In genomic region chr5:119626662-119627061, GRCm38 (mm10) we compare ENCODE assay signal across 8 mouse cellular contexts. TPM values are rescaled to one million over a fixed set of nuclear protein-coding genes. Genes with fewer than 3 reads are reported as not detected.
DNase-seq lines count a peak whose midpoint lies in the region; ATAC-seq and TF ChIP-seq lines count a peak whose summit lies in the region.
"Had no signal": no experiment of that assay in that cellular context is flagged by ENCODE, and none has a peak within 500 bp of the region (broad histone marks: within the 10 kb centered on the region; RNA-seq: fewer than 3 reads in every experiment).

No protein-coding gene starts in this region.

- H3K36me3 ChIP-seq in lung, embryonic 14.5 days (ENCODE audit: insufficient read depth) = no peaks in the 10 kb centered on the region
- H3K36me3 ChIP-seq in forebrain, embryonic 11.5 days (ENCODE audit: control insufficient read depth, insufficient read depth, low read length) = no peaks in the 10 kb centered on the region
- H3K36me3 ChIP-seq in hindbrain, embryonic 15.5 days = no peaks in the 10 kb centered on the region
- H3K36me3 ChIP-seq: liver, embryonic 13.5 days had no signal

- peaks cover 15% of the 10 kb centered on the region; the same call in 1 of the 2 replicates for H3K27me3 ChIP-seq in lung, embryonic 14.5 days (ENCODE audit: insufficient read depth, low read length)
- H3K27me3 ChIP-seq in forebrain, embryonic 11.5 days (ENCODE audit: control insufficient read depth, insufficient read depth, low read length) = peaks cover 41% of the 10 kb centered on the region
- H3K27me3 ChIP-seq in hindbrain, embryonic 15.5 days = peaks cover 44% of the 10 kb centered on the region

- H3K4me1 ChIP-seq in lung, embryonic 14.5 days (ENCODE audit: insufficient read depth) = peaks cover 15% of the 10 kb centered on the region
- peaks cover 6% of the 10 kb centered on the region for H3K4me1 ChIP-seq in forebrain, embryonic 11.5 days (replicated peaks; ENCODE audit: control insufficient read depth, insufficient read depth, low read length)
- H3K4me1 ChIP-seq in hindbrain, embryonic 15.5 days (replicated peaks) = peaks cover 16% of the 10 kb centered on the region

- peak; percentile 59 for DNase-seq in lung, embryonic 14.5 days
- no peak for DNase-seq in lung, postnatal 36 days
- peak; percentile 62 for DNase-seq in forebrain, embryonic 11.5 days (ENCODE audit: low spot score)
- peak; percentile 55 for DNase-seq in neural tube, embryonic 10.5 days (ENCODE audit: extremely low spot score, low spot score)
- DNase-seq in embryo, embryonic 11 days = no peak
- DNase-seq in urinary bladder, adult 18-20 months (ENCODE audit: low spot score in 2 of 2) = no peak
- DNase-seq: liver, embryonic 13.5 days had no signal

- H3K4me2 ChIP-seq in lung, embryonic 14.5 days = peak overlapping the region; percentile 58
- H3K4me2 ChIP-seq in forebrain, embryonic 11.5 days (ENCODE audit: low read depth, low read length, severe bottlenecking) = peak overlapping the region; percentile 42
- peak overlapping the region; percentile 50 for H3K4me2 ChIP-seq in hindbrain, embryonic 15.5 days
- H3K4me2 ChIP-seq: liver, embryonic 13.5 days had no signal

- H3K4me3 ChIP-seq in lung, embryonic 14.5 days (ENCODE audit: low read depth, low read length) = peak overlapping the region; percentile 17
- H3K4me3 ChIP-seq in forebrain, embryonic 11.5 days (ENCODE audit: low read depth, low read length) = peak overlapping the region; percentile 14; the same call in 1 of the 2 replicates
- peak overlapping the region; percentile 22; the same call in 1 of the 2 replicates for H3K4me3 ChIP-seq in hindbrain, embryonic 15.5 days
- H3K4me3 ChIP-seq: liver, embryonic 13.5 days had no signal

- peak overlapping the region; percentile 20; the same call in 1 of the 2 replicates for H3K9ac ChIP-seq in lung, embryonic 14.5 days
- 0 out of 2 replicates have a peak overlapping the region, but pooled peaks have one; percentile 27 for H3K9ac ChIP-seq in forebrain, embryonic 11.5 days (ENCODE audit: low read length)
- H3K9ac ChIP-seq in hindbrain, embryonic 15.5 days = no peak overlapping the region
- H3K9ac ChIP-seq: liver, embryonic 13.5 days had no signal

- TF ChIP-seq CTCF in lung, embryonic 14.5 days (IDR thresholded peaks at IDR 0.05; ENCODE audit: low read depth) = no peak

- WGBS in lung, embryonic 14.5 days = 9% methylated on average over 22 of the region's 22 CpGs
- 0% methylated on average over 22 of the region's 22 CpGs for WGBS in forebrain, embryonic 11.5 days
- WGBS in hindbrain, embryonic 15.5 days = 2% methylated on average over 22 of the region's 22 CpGs

- peak overlapping the region; percentile 84 for H3K27ac ChIP-seq in lung, embryonic 14.5 days (ENCODE audit: low read depth)
- H3K27ac ChIP-seq in forebrain, embryonic 11.5 days (ENCODE audit: low read depth, low read length) = no peak overlapping the region
- no peak overlapping the region for H3K27ac ChIP-seq in hindbrain, embryonic 15.5 days (replicated peaks)
- H3K27ac ChIP-seq: liver, embryonic 13.5 days had no signal

- no peaks in the 10 kb centered on the region for H3K9me3 ChIP-seq in lung, embryonic 14.5 days (ENCODE audit: low read depth, low read length)
- no peaks in the 10 kb centered on the region for H3K9me3 ChIP-seq in forebrain, embryonic 11.5 days (ENCODE audit: control insufficient read depth, low read length)
- H3K9me3 ChIP-seq in hindbrain, embryonic 15.5 days = no peaks in the 10 kb centered on the region
- H3K9me3 ChIP-seq: liver, embryonic 13.5 days had no signal

- ATAC-seq in lung, embryonic 14.5 days (ENCODE audit: insufficient read depth) = peak; percentile 15; the same call in 1 of the 2 replicates
- ATAC-seq in forebrain, embryonic 11.5 days (replicated peaks; ENCODE audit: low FRiP score) = no peak
- no peak for ATAC-seq in hindbrain, embryonic 15.5 days (ENCODE audit: low FRiP score, low read depth)

RNA-seq across cellular contexts. Expression of gene Tbx3, which starts 43.8 kb away (rescaled TPM):
- 82.1 and 84.8 TPM in 2 replicates for polyA plus RNA-seq in lung, embryonic 14.5 days (2014; fragmentation: Nextera tagmentation; extraction: Ambion mirVana)
- 0.88 and 2.0 TPM in 2 replicates for polyA plus RNA-seq in forebrain, embryonic 11.5 days (2014; fragmentation: Nextera tagmentation; extraction: Ambion mirVana)
- polyA plus RNA-seq in hindbrain, embryonic 15.5 days (2015; fragmentation: Nextera tagmentation; extraction: Ambion mirVana) = 4.0 and 5.0 TPM in 2 replicates

Comparison
In these comparisons a context has a peak if more than half of its experiments do, and no peak if none do; other contexts are left out.
1. DNase-seq: peak in lung, embryonic 14.5 days (single experiment), forebrain, embryonic 11.5 days (single experiment) and neural tube, embryonic 10.5 days (single experiment); none in lung, postnatal 36 days (single experiment), embryo, embryonic 11 days (single experiment) and urinary bladder, adult 18-20 months (0 of 2).
2. RNA of gene Tbx3, which starts 43.8 kb away (polyA plus RNA-seq): 82.1 to 84.8 TPM in lung, embryonic 14.5 days; 4.0 to 5.0 TPM in hindbrain, embryonic 15.5 days and 0.88 to 2.0 TPM in forebrain, embryonic 11.5 days; every median in the first group is over 10 times any median in the second.
3. Peak in every context shown above with its lines, with median percentiles within 50 percentile points of each other: H3K4me2 ChIP-seq and H3K4me3 ChIP-seq.